ENCODE assay signal across 20 mouse cellular contexts in the genomic region with DNA sequence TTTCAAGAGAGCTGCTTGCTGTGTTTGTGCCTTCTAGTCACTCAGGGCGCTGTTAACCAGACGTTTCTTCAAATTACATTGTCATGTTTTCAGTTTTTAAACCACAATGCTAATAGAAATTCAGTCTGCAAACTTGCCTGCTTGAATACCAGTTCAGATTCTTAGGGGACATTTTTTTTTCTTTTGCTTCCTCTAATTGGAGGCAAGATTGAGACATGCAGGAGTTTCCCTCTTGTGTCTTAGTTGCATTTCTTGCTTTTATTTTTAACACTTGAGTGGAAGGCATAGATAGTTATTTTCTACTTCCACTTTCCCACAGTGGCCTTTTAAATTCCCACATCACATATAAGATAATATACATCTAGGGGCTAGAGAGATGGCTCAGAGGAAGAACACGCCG.
"Had no signal": no experiment of that assay in that cellular context is flagged by ENCODE, and none has a peak within 500 bp of the region (broad histone marks: within the 10 kb centered on the region; RNA-seq: fewer than 3 reads in every experiment).

No protein-coding gene starts in this region.

- DNase-seq: kidney, adult 2 months; kidney, postnatal 10 days; kidney, postnatal 36 days; layer of hippocampus, postnatal 36 days; lung, adult 18-20 months; lung, postnatal 10 days; lung, postnatal 36 days; right cerebral cortex, adult 18-20 months; right cerebral cortex, postnatal 25 days; spleen, adult 18-20 months; thymus, adult 18-20 months; thymus, postnatal 36 days had no signal

- H3K36me3 ChIP-seq: kidney, embryonic 15.5 days; liver, embryonic 15.5 days; lung, embryonic 15.5 days; midbrain, embryonic 12.5 days; midbrain, embryonic 15.5 days had no signal

- H3K27ac ChIP-seq: kidney, embryonic 15.5 days; left cerebral cortex, adult 2 months; liver, embryonic 15.5 days; lung, embryonic 15.5 days; midbrain, embryonic 12.5 days; midbrain, embryonic 15.5 days had no signal

- H3K27me3 ChIP-seq: liver, embryonic 15.5 days; lung, embryonic 15.5 days had no signal

- H3K4me3 ChIP-seq: kidney, embryonic 15.5 days; left cerebral cortex, adult 2 months; liver, embryonic 15.5 days; lung, embryonic 15.5 days; midbrain, embryonic 12.5 days; midbrain, embryonic 15.5 days had no signal

- H3K9ac ChIP-seq: kidney, embryonic 15.5 days; liver, embryonic 15.5 days; lung, embryonic 15.5 days; midbrain, embryonic 12.5 days; midbrain, embryonic 15.5 days had no signal

- H3K9me3 ChIP-seq: kidney, embryonic 15.5 days; liver, embryonic 15.5 days; lung, embryonic 15.5 days; midbrain, embryonic 12.5 days; midbrain, embryonic 15.5 days had no signal

- H3K4me1 ChIP-seq: kidney, embryonic 15.5 days; liver, embryonic 15.5 days; lung, embryonic 15.5 days; midbrain, embryonic 12.5 days; midbrain, embryonic 15.5 days had no signal

- ATAC-seq: intestine, postnatal 0 days; midbrain, embryonic 15.5 days had no signal

- H3K4me2 ChIP-seq: kidney, embryonic 15.5 days; liver, embryonic 11.5 days; liver, embryonic 15.5 days; lung, embryonic 15.5 days; midbrain, embryonic 12.5 days; midbrain, embryonic 15.5 days had no signal
